Comparison of ENCODE assay signal across 9 mouse cellular contexts in the genomic region with DNA sequence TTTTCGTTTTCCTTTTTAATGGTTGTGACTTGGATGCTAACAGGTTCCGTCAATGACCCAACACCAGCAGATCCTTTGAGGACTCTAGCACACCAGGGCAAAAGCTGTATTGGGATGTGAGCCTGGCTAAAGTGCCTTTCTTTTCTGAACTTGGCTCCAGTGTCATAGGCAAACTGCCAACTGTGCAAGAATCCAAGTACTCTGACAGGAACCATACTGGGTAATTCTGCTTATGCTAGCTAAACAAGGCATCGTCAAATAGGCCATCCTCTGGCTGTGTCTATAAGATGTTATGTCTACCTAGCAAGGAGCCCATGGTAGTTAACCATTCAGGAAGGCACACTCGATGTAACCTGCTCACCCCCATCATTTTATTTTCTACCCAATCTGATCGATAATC. TPM values are rescaled to one million over a fixed set of nuclear protein-coding genes. Genes with fewer than 3 reads are reported as not detected.
DNase-seq lines count a peak whose midpoint lies in the region; TF ChIP-seq lines count a peak whose summit lies in the region.
"Had no signal": no experiment of that assay in that cellular context is flagged by ENCODE, and none has a peak within 500 bp of the region (broad histone marks: within the 10 kb centered on the region; RNA-seq: fewer than 3 reads in every experiment).

No protein-coding gene starts in this region.

- no peak overlapping the region for H3K4me3 ChIP-seq in MEL (ENCODE audit: control insufficient read depth in 1 of 2, insufficient read depth in 1 of 2, low read depth in 2 of 2, low read length in 2 of 2)
- H3K4me3 ChIP-seq: neural tube, embryonic 13.5 days had no signal

- H3K27me3 ChIP-seq in MEL (ENCODE audit: control insufficient read depth in 1 of 2, insufficient read depth in 2 of 2, low read length in 2 of 2): no peaks in the 10 kb centered on the region
- H3K27me3 ChIP-seq: neural tube, embryonic 13.5 days had no signal

- no peak for TF ChIP-seq POLR2A in MEL (IDR thresholded peaks at IDR 0.05; ENCODE audit: control insufficient read depth in 1 of 2, insufficient read depth in 1 of 2, low read depth in 1 of 2, low read length in 2 of 2, poor library complexity in 1 of 2)

- no peak for TF ChIP-seq RAD21 in MEL (IDR thresholded peaks at IDR 0.05; ENCODE audit: low read depth, low read length)

- no peak overlapping the region for H3K9ac ChIP-seq in MEL (ENCODE audit: control insufficient read depth, low read depth, low read length, poor library complexity, severe bottlenecking)
- H3K9ac ChIP-seq: neural tube, embryonic 13.5 days had no signal

- H3K79me2 ChIP-seq in MEL (ENCODE audit: control insufficient read depth, insufficient read depth, low read length, poor library complexity): no peaks in the 10 kb centered on the region

- no peak for TF ChIP-seq EP300 in MEL (IDR thresholded peaks at IDR 0.05; ENCODE audit: low read depth in 1 of 2, low read length in 2 of 2)

- no peak for TF ChIP-seq CTCF in MEL (IDR thresholded peaks at IDR 0.05 in 2 of 3, conservative IDR thresholded peaks at IDR 0.05 in 1 of 3; ENCODE audit: control insufficient read depth in 1 of 3, insufficient read depth in 1 of 3, low read depth in 2 of 3, low read length in 3 of 3, poor library complexity in 1 of 3, severe bottlenecking in 1 of 3)

- H3K9me3 ChIP-seq in MEL (replicated peaks; ENCODE audit: insufficient read depth, low read length): no peaks in the 10 kb centered on the region

- H3K36me3 ChIP-seq in MEL (ENCODE audit: control insufficient read depth in 1 of 2, insufficient read depth in 2 of 2, low read length in 2 of 2): peaks cover 0 to 16% of the 10 kb centered on the region in 2 experiments; a peak in 2 of 4 replicates

- H3K4me1 ChIP-seq in MEL (ENCODE audit: control insufficient read depth in 1 of 2, insufficient read depth in 2 of 2, low read length in 2 of 2): peaks cover 9 to 16% of the 10 kb centered on the region in 2 experiments
- H3K4me1 ChIP-seq: neural tube, embryonic 13.5 days had no signal

- peak overlapping the region; percentile 61; the same call in 1 of the 2 replicates for H3K27ac ChIP-seq in MEL (ENCODE audit: control insufficient read depth, low read depth, low read length)
- H3K27ac ChIP-seq: neural tube, embryonic 13.5 days had no signal

- DNase-seq in cerebellum, adult 18-20 months: peak; percentile 19 to 22
- no peak for DNase-seq in cerebellum, adult 11 months
- peak; percentile 22 for DNase-seq in MEL (ENCODE audit: low read depth, low spot score)
- DNase-seq in gastrocnemius, postnatal 10 days: peak; percentile 40
- peak; percentile 40 to 54 for DNase-seq in kidney, postnatal 4 days
- DNase-seq in spleen, postnatal 4 days (ENCODE audit: low spot score in 2 of 2): no peak
- no peak for DNase-seq in spleen, postnatal 10 days (ENCODE audit: low spot score in 2 of 2)
- no peak for DNase-seq in frontal cortex, postnatal 10 days (ENCODE audit: low spot score in 2 of 2)

TF ChIP-seq in MEL, 35 proteins besides CTCF, POLR2A, EP300 and RAD21:
- TF ChIP-seq CHD2 (IDR thresholded peaks at IDR 0.05; ENCODE audit: low read length): no peak
- no peak for TF ChIP-seq JUND (IDR thresholded peaks at IDR 0.05; ENCODE audit: low read depth, low read length)
- TF ChIP-seq USF2 (IDR thresholded peaks at IDR 0.05; ENCODE audit: borderline replicate concordance in 1 of 2, insufficient read depth in 1 of 2, low read depth in 1 of 2, low read length in 2 of 2): no peak
- TF ChIP-seq MAX (IDR thresholded peaks at IDR 0.05; ENCODE audit: low read length): no peak
- TF ChIP-seq POLR2AphosphoS2 (IDR thresholded peaks at IDR 0.05; ENCODE audit: low read length): no peak
- no peak for TF ChIP-seq ZNF384 (IDR thresholded peaks at IDR 0.05; ENCODE audit: low read depth, low read length)
- TF ChIP-seq MYC (IDR thresholded peaks at IDR 0.05; ENCODE audit: low read depth, low read length): no peak
- no peak for TF ChIP-seq CHD1 (IDR thresholded peaks at IDR 0.05; ENCODE audit: low read depth, low read length)
- no peak for TF ChIP-seq KAT2A (conservative IDR thresholded peaks at IDR 0.05; ENCODE audit: low read depth, low read length)
- TF ChIP-seq BHLHE40 (IDR thresholded peaks at IDR 0.05; ENCODE audit: borderline replicate concordance, low read depth, low read length): no peak
- TF ChIP-seq POLR2AphosphoS5 (IDR thresholded peaks at IDR 0.05; ENCODE audit: borderline replicate concordance, low read depth, low read length): no peak
- TF ChIP-seq E2F4 (IDR thresholded peaks at IDR 0.05; ENCODE audit: borderline replicate concordance, low read depth, low read length): no peak
- TF ChIP-seq TBP (IDR thresholded peaks at IDR 0.05; ENCODE audit: low read depth, low read length): no peak
- TF ChIP-seq ETS1 (IDR thresholded peaks at IDR 0.05; ENCODE audit: low read depth, low read length): no peak
- TF ChIP-seq NELFE (IDR thresholded peaks at IDR 0.05; ENCODE audit: low read depth, low read length): no peak
- TF ChIP-seq GATA1 (IDR thresholded peaks at IDR 0.05; ENCODE audit: low read depth, low read length): no peak
- TF ChIP-seq SMC3 (IDR thresholded peaks at IDR 0.05; ENCODE audit: low read depth, low read length): no peak

RNA-seq across cellular contexts. Expression of gene Itgb6, which starts 51.1 kb away (rescaled TPM):
- total RNA-seq in MEL (2012; rRNA removed): not detected in 2 replicates
- not detected for polyA plus RNA-seq in MEL (2012; ENCODE audit: insufficient read depth in 1 of 2, insufficient read length in 2 of 2, low read depth in 1 of 2, low replicate concordance in 2 of 2, missing spikeins in 1 of 2)
- total RNA-seq in gastrocnemius, postnatal 10 days (2021): 10 to 100 TPM; 29.2 to 30.5 TPM

Comparison
In these comparisons a context has a peak if more than half of its experiments do, and no peak if none do; other contexts are left out.
1. DNase-seq: peak in cerebellum, adult 18-20 months (2 of 2), MEL (single experiment), gastrocnemius, postnatal 10 days (single experiment) and kidney, postnatal 4 days (2 of 2); none in cerebellum, adult 11 months (single experiment), spleen, postnatal 4 days (0 of 2), spleen, postnatal 10 days (0 of 2) and frontal cortex, postnatal 10 days (0 of 2).
2. RNA of gene Itgb6, which starts 51.1 kb away (total RNA-seq): 29.2 to 30.5 TPM in gastrocnemius, postnatal 10 days; not detected in MEL; every median in the first group is over 10 times any median in the second.